Mouse (Mus musculus) lung, adult 2 months (tissue): ENCODE measurements around the gene Arhgap32.

ENCODE experiments used
- CTCF ChIP-seq: fragments of 200-500 bp; IDR thresholded peaks from 2 replicates; pipeline ENCODE4 v1.5.1; 2011; ENCODE audit warnings: mild to moderate bottlenecking, low read length, control low read depth; ENCODE audit not compliant: insufficient read depth
- POLR2A ChIP-seq: fragments of 200-500 bp; IDR thresholded peaks from 2 replicates; pipeline ENCODE4 v1.6.1; 2011; ENCODE audit warnings: low read depth, mild to moderate bottlenecking, control low read depth, low read length, borderline replicate concordance; ENCODE audit errors: extremely low read depth

- TF ChIP-seq CTCF, result no peak
- TF ChIP-seq POLR2A, result no peak
Observed at GRCm38 (mm10) chr9:32168546-32169137, 52.7 kb downstream of the Arhgap32 start.
